Mouse (Mus musculus): ENCODE data around the gene Parn.

DNA sequence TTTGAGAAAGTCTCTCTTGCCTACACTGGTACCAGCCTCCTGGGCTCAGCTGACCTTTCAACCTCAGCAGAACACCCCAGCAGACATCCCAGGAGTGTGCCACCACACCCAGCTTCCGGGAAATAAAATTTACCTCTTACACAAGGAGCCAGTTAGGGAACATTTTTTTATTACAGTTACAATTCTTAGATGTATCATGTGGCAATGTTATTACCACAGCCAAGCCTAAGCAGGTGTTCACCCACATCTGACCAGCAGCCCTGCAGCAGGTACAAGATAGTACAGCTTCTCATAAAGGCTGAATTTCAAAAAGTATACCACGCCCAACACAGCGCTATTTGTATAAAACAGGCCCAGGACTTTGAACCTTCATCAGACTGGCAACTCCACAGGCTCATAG lies 46.9 kb upstream of the Parn start:
- TF ChIP-seq CTCF (IDR thresholded peaks at IDR 0.05; ENCODE audit: insufficient read depth, low read length) = no peak
- TF ChIP-seq POLR2A (IDR thresholded peaks at IDR 0.05; ENCODE audit: borderline replicate concordance, extremely low read depth, low read depth, low read length) = no peak
